Mouse (Mus musculus): ENCODE measurements at regions not wholly inside any gene's neighbourhood (a gene's known extent, or its start where the extent isn't known, plus 50 kb on each side); places are given as distances from the start of the nearest gene placed in this dataset.
A peak's percentile ranks its signal among the peaks of the same experiment; 100 is the strongest.

DNA sequence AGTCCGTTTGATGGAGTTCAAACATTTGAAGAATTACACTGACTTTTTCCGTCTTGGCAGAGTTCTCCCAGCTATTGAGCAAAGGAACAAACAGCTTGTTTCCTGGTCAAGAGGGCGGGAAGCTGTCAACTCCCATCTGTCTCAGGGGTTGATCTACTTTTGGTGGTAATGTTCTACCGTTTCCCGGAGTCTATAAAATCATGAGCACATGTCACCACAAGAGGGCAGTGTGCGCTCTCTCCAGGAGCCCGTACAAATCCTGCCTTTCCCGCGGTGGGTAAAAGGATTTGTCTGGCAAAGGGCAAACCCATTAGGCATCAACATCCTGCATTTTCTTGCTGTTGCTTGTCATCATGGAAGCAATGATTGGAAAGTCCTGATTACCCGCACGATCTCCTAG is 106.1 kb upstream of the Zfp64 start:
- DNase-seq (ENCODE audit: extremely low spot score in 1 of 2, low spot score in 1 of 2): peak; percentile 70 to 89

DNA sequence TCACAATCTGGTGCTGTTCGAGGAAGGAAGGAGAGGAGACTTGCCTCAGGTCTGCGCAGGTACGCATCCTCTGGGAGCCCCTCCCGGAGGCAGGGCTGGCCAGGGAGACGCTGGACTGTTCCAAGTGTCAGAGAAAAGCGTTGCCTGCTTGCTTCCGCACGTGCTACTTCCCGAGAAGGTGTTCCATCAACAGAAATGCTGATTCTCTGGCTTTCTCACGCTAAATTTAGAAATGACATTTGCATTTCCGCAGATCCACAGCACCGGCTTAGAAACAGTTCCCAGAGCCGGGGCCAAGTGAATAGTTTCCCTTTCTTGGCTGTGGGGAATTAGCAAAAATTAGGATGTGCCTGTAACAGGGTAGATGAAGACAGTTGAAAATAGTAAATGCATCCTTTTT is 105.1 kb upstream of the Zfp64 start:
- peak in 1 of 2 experiments; percentile 15 for DNase-seq (ENCODE audit: extremely low spot score in 1 of 2, low spot score in 1 of 2)

- no peak for DNase-seq (ENCODE audit: extremely low spot score in 1 of 2, low spot score in 1 of 2)
These were observed 102.4 kb upstream of the Zfp64 start for GRCm38 (mm10) chr2:169057831-169058230.

DNA sequence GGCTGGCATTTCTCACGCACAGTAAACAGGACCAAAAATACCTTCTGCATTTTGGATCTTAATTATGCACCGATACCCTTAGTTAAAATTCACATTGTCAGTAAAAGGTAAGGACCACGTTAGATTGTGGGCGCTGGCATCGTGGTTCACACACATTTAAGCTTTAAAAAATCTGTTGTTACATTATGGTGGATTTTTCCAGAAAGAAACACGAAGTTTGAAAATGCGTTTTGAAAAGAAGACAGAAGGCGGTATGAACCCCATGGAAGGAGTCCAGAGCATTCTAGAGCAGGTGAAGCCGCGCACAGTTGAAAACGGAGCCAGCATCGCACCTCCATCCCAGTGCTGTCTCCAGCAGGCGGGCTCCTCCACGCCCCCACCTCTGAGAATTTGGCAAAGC is 94.6 kb upstream of the Zfp64 start:
- no peak for DNase-seq (ENCODE audit: extremely low spot score in 1 of 2, low spot score in 1 of 2)

DNA sequence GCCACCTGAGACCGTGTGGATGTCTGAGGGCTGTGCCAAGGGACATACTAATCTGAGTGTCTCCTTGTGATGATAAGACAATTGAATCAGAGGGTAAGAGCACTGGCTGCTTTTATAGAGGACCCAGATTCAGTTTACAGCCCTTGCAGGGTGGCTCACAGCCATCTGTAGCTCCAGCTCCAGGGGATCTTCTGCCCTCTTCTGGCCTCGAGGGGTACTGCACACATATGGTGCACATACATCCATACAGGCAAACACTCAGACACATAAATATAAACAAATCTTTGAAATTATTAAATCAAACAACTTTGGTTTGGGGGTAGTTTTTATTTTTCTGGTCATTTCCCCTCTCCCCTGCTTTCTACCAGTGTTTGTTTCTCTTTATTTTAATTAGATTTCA is 86.4 kb upstream of the Zfp64 start:
- no peak for DNase-seq (ENCODE audit: extremely low spot score in 1 of 2, low spot score in 1 of 2)

DNA sequence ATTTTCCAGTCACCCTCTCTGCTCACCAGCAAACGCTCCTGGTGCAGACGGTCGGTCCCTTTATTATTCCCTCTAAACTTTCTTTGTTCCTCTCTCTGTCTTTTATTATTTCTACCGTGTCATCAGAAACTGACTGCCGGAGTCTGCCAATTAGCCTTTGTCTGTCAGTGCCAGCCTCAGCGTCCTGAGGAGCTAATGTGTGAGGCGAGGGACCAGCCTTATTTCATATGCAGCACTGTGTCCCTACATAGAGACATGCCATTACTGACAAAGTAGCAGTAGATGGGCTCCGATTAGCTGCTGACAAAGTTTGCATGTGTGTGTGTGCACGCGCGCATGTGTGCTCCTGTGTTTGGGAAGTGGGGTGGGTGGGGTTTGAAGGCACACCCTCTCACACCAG is 82.6 kb upstream of the Zfp64 start:
- DNase-seq (ENCODE audit: extremely low spot score in 1 of 2, low spot score in 1 of 2): no peak

DNA sequence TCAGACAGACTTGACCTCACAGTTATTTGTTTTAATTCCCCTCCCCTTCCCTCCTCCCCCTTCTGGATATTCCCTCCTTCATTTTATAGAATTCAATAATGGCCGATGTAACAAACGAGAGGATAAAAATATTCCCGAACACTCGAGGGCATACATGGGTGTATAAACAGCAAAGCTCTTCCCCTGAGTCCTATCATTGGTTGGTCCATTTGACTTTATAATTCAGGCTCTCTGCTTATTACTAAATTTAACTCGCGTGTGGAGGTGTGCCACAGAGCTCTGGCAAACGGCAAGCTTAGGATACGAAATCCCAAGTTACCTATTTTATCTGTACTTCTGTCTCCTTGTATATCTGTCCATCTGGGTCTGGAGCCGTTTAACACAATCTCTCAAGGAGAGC is 82.1 kb upstream of the Zfp64 start:
- DNase-seq (ENCODE audit: extremely low spot score in 1 of 2, low spot score in 1 of 2): no peak

GRCm38 (mm10) chr2:169035315-169035714 is 79.9 kb upstream of the Zfp64 start:
- DNase-seq (ENCODE audit: extremely low spot score in 1 of 2, low spot score in 1 of 2): peak in 1 of 2 experiments; percentile 10

DNA sequence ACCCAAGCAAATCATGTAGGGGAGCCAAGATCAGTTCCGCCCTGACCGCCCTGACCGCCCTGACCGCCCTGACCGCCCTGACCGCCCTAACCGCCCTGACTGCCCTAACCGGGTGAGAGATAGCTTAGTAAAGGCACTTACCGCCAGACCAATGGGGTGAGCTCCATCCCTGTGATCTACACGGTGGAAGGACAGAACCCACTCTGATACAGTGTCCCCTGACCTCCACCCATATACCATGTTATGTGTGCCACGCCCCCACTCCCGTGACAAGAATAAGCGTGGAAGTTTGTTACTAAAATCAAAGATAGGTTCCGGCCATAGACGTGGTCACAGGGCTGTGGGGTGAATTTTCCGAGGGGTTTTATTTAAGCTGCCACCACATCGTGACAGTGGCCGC is 78.6 kb upstream of the Zfp64 start:
- DNase-seq (ENCODE audit: extremely low spot score in 1 of 2, low spot score in 1 of 2): no peak

DNA sequence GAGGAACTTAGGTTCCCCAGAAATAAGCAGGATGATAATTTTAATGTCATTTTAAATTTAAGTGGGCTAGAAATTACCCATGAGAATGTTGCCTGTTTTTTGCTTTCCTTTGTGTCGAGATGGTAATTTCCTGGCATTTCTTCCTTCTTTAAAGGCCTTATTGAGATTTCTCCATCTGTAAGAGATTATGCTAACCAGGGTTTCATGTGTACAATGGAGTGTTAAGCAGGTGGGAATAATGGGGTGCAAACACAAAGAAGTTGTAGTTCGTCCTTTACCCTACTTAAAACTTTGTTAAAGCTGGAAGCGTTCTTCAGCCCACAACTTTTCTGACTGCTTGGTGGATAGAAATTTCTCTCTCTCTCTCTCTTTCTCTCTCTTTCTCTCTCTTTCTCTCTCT is 77.8 kb upstream of the Zfp64 start:
- no peak for DNase-seq (ENCODE audit: extremely low spot score in 1 of 2, low spot score in 1 of 2)

DNA sequence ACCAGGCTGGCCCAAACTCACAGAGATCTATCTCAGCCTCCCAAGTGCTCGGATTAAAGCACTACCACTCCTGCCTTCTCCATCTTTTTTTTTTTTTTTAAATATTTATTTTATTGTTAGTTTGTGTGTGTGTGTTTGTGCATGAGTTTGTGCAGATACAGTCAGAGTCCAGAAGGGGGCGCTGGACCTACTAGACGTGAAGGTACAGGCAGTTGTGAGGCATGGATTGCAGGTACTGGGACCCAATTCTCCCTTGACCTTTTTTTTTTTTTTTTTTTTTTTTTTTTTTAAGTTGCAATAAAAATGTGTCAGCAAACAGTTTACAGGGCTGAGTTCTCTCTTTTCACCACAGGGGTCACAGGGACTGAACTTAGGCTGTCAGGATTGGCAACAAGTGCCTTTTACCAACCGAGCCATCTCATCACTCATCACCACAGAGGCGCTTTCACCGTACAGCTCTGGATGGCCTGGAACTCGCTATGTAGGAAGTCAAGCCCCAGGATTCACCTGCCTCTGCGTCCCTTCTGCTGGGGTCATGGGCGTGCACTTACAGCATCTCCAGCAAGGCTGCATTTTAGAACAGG is 73.2 kb upstream of the Zfp64 start:
- DNase-seq (ENCODE audit: extremely low spot score in 1 of 2, low spot score in 1 of 2): no peak

GRCm38 (mm10) chr2:169019037-169019436 is 63.6 kb upstream of the Zfp64 start:
- DNase-seq (ENCODE audit: extremely low spot score in 1 of 2, low spot score in 1 of 2): no peak

- no peak for DNase-seq (ENCODE audit: extremely low spot score in 1 of 2, low spot score in 1 of 2)
These were observed 54.9 kb upstream of the Zfp64 start for GRCm38 (mm10) chr2:169010271-169010670.

GRCm38 (mm10) chr2:169008756-169009155 is 53.4 kb upstream of the Zfp64 start:
- DNase-seq (ENCODE audit: extremely low spot score in 1 of 2, low spot score in 1 of 2): no peak

DNA sequence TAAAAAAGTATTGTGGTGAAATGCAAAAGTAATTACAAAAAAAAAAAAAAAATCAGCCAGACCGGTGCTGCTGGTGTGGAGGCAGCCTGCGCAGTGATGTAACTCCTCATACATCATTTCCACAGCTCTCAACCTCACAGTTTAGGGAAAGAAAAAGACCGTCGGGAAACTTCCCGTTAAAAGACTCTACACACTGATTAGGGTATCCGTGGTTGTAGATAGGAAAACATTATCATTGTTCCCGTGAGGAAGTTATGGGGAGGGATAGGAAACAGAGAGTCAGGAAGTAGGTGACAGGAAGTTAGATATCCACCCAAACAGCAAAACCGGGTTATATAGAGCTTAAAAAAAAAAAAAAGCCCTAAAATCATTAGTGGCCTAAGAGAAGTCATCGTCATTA is 52.9 kb upstream of the Zfp64 start:
- DNase-seq (ENCODE audit: extremely low spot score in 1 of 2, low spot score in 1 of 2): no peak

GRCm38 (mm10) chr2:169006549-169006948 is 51.2 kb upstream of the Zfp64 start:
- no peak for DNase-seq (ENCODE audit: extremely low spot score in 1 of 2, low spot score in 1 of 2)

GRCm38 (mm10) chr2:169005810-169006209 is 50.4 kb upstream of the Zfp64 start:
- no peak for DNase-seq (ENCODE audit: extremely low spot score in 1 of 2, low spot score in 1 of 2)

Small RNA genes in the stretch of these regions (microRNA-seq; reads per million reads assigned to microRNA genes)
- 0 reads per million in 2 experiments for gene Gm26469
